Mouse (Mus musculus): ENCODE results near the gene Zc3hav1l. TPM values are rescaled to one million over a fixed set of nuclear protein-coding genes. Genes with fewer than 3 reads are reported as not detected.

The Zc3hav1l gene
- polyA plus RNA-seq, 1 experiment from 2014 or later = 17.6 TPM

DNA sequence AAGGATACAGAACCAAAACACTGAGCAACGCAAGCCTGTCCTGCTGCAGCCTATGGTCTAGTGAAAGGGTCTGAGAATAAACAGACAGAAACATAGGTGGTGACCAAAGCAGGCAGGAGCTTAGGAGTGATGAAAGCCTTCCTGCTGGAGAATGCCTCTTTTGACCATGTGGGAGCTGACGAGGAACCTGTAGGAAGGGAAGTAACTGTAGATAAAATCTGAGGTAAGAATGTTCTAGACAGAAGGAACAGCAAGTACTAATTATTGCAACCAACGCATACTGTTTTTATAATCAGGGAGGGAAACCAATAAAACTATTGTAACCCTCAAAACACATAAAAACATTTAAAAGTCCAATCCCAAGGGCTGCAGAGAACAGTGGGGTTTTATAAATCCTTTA, 54.9 kb downstream of the Zc3hav1l start:
- Histone ChIP-seq H3K9ac (no peak overlapping the region), H3K4me1 (peaks cover 29% of the 10 kb centered on the region)
- 67% methylated on average over 3 of the region's 3 CpGs for WGBS

GRCm38 (mm10) chr6:38242833-38243232, 56.2 kb downstream of the Zc3hav1l start:
- peaks cover 20% of the 10 kb centered on the region; the same call in 1 of the 2 replicates for H3K4me1 ChIP-seq
- no peak overlapping the region for H3K9ac ChIP-seq
- H3K36me3 ChIP-seq = no peaks in the 10 kb centered on the region
- no peaks in the 10 kb centered on the region for H3K27me3 ChIP-seq
- H3K27ac ChIP-seq = no peak overlapping the region
- H3K4me3 ChIP-seq = no peak overlapping the region
- no peaks in the 10 kb centered on the region for H3K9me3 ChIP-seq
- WGBS = 87% methylated on average over 5 of the region's 5 CpGs
- H3K4me2 ChIP-seq (replicated peaks) = no peak overlapping the region
- ATAC-seq (ENCODE audit: insufficient number of reproducible peaks, insufficient read depth, low FRiP score, low TSS enrichment) = no peak

More for the DNA sequence above, 54.9 kb downstream of the Zc3hav1l start:
- no peaks in the 10 kb centered on the region for H3K9me3 ChIP-seq
- H3K27me3 ChIP-seq = no peaks in the 10 kb centered on the region
- no peaks in the 10 kb centered on the region for H3K36me3 ChIP-seq
- ATAC-seq (ENCODE audit: insufficient number of reproducible peaks, insufficient read depth, low FRiP score, low TSS enrichment) = no peak
- H3K4me2 ChIP-seq (replicated peaks) = no peak overlapping the region
- H3K4me3 ChIP-seq = no peak overlapping the region
- no peak overlapping the region for H3K27ac ChIP-seq

DNA sequence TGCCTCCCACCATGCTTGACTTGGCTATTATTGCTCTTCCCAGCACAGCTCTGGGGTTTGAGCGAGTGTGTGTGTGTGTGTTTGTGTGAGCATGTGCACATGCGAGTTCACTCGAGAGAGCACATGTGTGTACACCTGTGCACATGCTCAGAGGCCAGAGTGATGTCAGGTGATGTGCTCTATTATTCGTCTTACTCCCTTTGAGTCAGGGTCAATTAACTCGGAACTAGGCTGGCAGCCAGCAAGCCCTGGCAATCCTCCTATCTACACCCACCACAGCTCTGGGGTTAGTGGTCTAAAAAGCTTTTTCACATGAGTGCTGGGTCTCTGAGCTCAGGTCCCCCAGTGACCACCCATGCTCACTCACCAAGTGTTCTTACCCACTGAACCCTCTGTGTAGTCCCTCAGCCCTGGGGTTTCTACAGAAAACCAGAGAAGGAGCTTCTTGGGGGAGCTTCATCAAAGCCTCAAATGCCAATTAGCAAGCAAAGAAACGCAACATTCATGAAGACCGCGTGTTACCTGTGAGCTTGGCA, 56.7 kb downstream of the Zc3hav1l start:
- Histone ChIP-seq H3K9me3 (no peaks in the 10 kb centered on the region), H3K4me1 (peaks cover 20% of the 10 kb centered on the region; the same call in 1 of the 2 replicates), H3K4me2 (replicated peaks) (no peak overlapping the region), H3K9ac (no peak overlapping the region), H3K4me3 (no peak overlapping the region), H3K27me3 (no peaks in the 10 kb centered on the region), H3K27ac (no peak overlapping the region), H3K36me3 (no peaks in the 10 kb centered on the region)
- no peak for ATAC-seq (ENCODE audit: insufficient number of reproducible peaks, insufficient read depth, low FRiP score, low TSS enrichment)
- WGBS = 84% methylated on average over 8 of the region's 8 CpGs

DNA sequence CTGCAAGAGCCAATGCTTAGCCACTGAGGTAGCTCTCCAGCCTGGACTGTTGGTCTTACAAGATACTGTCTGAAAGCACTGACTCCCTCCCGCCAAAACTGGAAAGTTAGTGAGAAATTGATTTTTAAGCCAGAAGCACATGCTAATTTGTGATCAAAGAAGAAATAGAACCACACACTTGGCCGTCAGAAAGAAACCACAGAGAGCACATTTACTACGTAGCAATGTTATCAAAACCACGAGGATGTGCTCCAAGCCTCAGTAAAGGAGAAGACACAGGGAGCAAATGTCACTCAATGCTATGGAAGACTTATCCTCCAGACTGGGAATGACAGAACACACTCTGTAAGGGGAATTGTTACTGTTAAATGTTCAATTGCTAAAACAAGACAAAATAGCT, 57.6 kb downstream of the Zc3hav1l start:
- WGBS = 81% methylated on average over 4 of the region's 4 CpGs
- Histone ChIP-seq H3K36me3 (no peaks in the 10 kb centered on the region), H3K9me3 (no peaks in the 10 kb centered on the region), H3K4me1 (peaks cover 20% of the 10 kb centered on the region; the same call in 1 of the 2 replicates), H3K9ac (no peak overlapping the region), H3K27me3 (no peaks in the 10 kb centered on the region), H3K27ac (no peak overlapping the region), H3K4me2 (replicated peaks) (no peak overlapping the region), H3K4me3 (no peak overlapping the region)
- ATAC-seq (ENCODE audit: insufficient number of reproducible peaks, insufficient read depth, low FRiP score, low TSS enrichment) = no peak

DNA sequence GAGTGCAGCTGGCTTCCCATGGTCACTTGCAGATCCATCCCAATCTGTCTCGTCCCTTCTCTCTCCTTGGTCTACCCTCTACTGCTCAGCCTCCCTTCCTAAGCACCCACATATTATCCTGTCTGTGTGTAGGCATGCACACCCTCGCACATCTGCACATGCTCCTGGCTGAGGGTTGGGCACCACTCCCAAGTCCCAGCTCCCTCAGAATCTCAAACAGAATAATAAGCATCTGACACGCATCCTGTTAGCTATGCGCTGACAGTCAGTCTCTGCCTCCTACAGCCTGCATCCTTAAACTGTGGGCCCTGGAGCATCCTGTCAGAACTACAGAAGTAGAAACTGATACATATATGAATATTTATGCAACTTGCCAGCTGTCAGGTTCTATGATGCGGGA, 58.4 kb downstream of the Zc3hav1l start:
- WGBS = 81% methylated on average over 5 of the region's 5 CpGs
- ATAC-seq (ENCODE audit: insufficient number of reproducible peaks, insufficient read depth, low FRiP score, low TSS enrichment) = no peak

DNA sequence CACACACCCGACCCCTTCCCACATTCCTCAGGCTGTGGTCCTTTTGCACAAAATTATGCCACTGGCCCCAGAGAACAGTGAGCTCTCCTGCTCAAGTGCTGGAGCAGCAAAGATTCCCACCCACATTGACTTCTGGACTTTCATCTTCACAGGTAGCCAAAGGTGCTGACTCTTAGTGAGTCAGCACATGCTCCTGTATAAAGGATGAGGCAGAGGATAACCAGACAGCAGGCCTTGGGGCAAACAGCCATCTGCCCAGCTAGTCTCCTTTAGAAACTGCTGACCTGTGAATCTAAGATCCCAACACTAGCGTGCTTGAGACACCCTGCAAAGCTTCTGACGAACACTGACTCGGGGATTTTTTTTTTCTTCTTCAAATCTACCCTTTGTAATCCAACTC, 60.7 kb downstream of the Zc3hav1l start:
- H3K9ac ChIP-seq = no peak overlapping the region
- no peaks in the 10 kb centered on the region for H3K9me3 ChIP-seq
- H3K36me3 ChIP-seq = no peaks in the 10 kb centered on the region
- no peak overlapping the region for H3K4me3 ChIP-seq
- whole genome bisulfite sequencing = 69% methylated on average over 4 of the region's 4 CpGs
- H3K27ac ChIP-seq = no peak overlapping the region
- H3K4me2 ChIP-seq (replicated peaks) = no peak overlapping the region
- H3K4me1 ChIP-seq = 0 out of 2 replicates have a peak, but pooled peaks cover 7% of the 10 kb centered on the region
- no peak for ATAC-seq (ENCODE audit: insufficient number of reproducible peaks, insufficient read depth, low FRiP score, low TSS enrichment)
- H3K27me3 ChIP-seq = no peaks in the 10 kb centered on the region

More for the DNA sequence above, 58.4 kb downstream of the Zc3hav1l start:
- H3K9ac ChIP-seq = no peak overlapping the region
- no peaks in the 10 kb centered on the region for H3K27me3 ChIP-seq
- H3K4me2 ChIP-seq (replicated peaks) = no peak overlapping the region
- peaks cover 20% of the 10 kb centered on the region; the same call in 1 of the 2 replicates for H3K4me1 ChIP-seq
- no peaks in the 10 kb centered on the region for H3K36me3 ChIP-seq
- no peak overlapping the region for H3K4me3 ChIP-seq
- H3K27ac ChIP-seq = no peak overlapping the region
- H3K9me3 ChIP-seq = no peaks in the 10 kb centered on the region

Other genes with a start within 250 kb of the Zc3hav1l start
- gene Tmem213, start 190.0 kb downstream of the Zc3hav1l start, polyA plus RNA-seq (2016; fragmentation: Nextera tagmentation; extraction: Ambion mirVana) = 0.52 TPM in 1 of 2 replicates, not detected in the other
- gene Atp6v0a4, start 174.7 kb downstream of the Zc3hav1l start, polyA plus RNA-seq (2016; fragmentation: Nextera tagmentation; extraction: Ambion mirVana) = 0.22 and 0.36 TPM in 2 replicates
- 8.7 and 9.7 TPM in 2 replicates for gene D630045J12Rik, start 45.2 kb downstream of the Zc3hav1l start, polyA plus RNA-seq (2016; fragmentation: Nextera tagmentation; extraction: Ambion mirVana)
- gene Zc3hav1, start 55.3 kb upstream of the Zc3hav1l start, polyA plus RNA-seq (2016; fragmentation: Nextera tagmentation; extraction: Ambion mirVana) = 2.5 and 2.7 TPM in 2 replicates
- 12.7 and 12.9 TPM in 2 replicates for gene Ttc26, start 82.2 kb upstream of the Zc3hav1l start, polyA plus RNA-seq (2016; fragmentation: Nextera tagmentation; extraction: Ambion mirVana)
- gene Ubn2, start 134.7 kb upstream of the Zc3hav1l start, polyA plus RNA-seq (2016; fragmentation: Nextera tagmentation; extraction: Ambion mirVana) = 17.1 and 21.4 TPM in 2 replicates
- 94.9 and 102 TPM in 2 replicates for gene Fmc1, start 234.2 kb upstream of the Zc3hav1l start, polyA plus RNA-seq (2016; fragmentation: Nextera tagmentation; extraction: Ambion mirVana)